Mouse (Mus musculus) adrenal gland, adult (tissue): ENCODE results near the gene Catsper2.

ENCODE experiments used
- DNase-seq, 2 experiments: peaks; one replicate each; pipeline ENCODE4 v3.0.0; 2022 to 2023; ENCODE audit warnings: low spot score in 1 of 2; ENCODE audit not compliant: inconsistent age in 2 of 2

Catsper2 gene

GRCm38 (mm10) chr2:121357494-121357893, 56.1 kb downstream of the Catsper2 start, which contains the start of gene Ckmt1:
Gene Ckmt1, plus strand, starts transcription at chr2:121357714.
- no peak for DNase-seq

GRCm38 (mm10) chr2:121354820-121355592, 58.6 kb downstream of the Catsper2 start, which contains the start of gene Ppip5k1:
Gene Ppip5k1, minus strand, starts transcription at chr2:121355396.
- DNase-seq, result peak; percentile 97 to 99

- no peak for DNase-seq
Observed at GRCm38 (mm10) chr2:121354378-121354777, 59.2 kb downstream of the Catsper2 start.

GRCm38 (mm10) chr2:121353156-121353555, 60.4 kb downstream of the Catsper2 start:
- peak in 1 of 2 experiments; percentile 27 for DNase-seq
